Mouse (Mus musculus) CD4-positive, CD25-positive, alpha-beta regulatory T cell, adult 4 months (primary cell): Measurements from ENCODE around the gene Drap1. TPM values are rescaled to one million over a fixed set of nuclear protein-coding genes. Genes with fewer than 3 reads are reported as not detected.
A peak's percentile ranks its signal among the peaks of the same experiment; 100 is the strongest.

ENCODE experiments used
- ATAC-seq: one replicate; pipeline ENCODE4 v1.8.0; 2017
- polyA plus RNA-seq, 2 experiments: library from polyadenylated mRNA; unstranded; fragments of 100-300 nt; shearing (Covaris generic); gene quantifications; one replicate each; pipeline ENCODE4 v1.2.1; 2017

The Drap1 gene
- 10 to 100 TPM; 56.0 to 57.2 TPM for polyA plus RNA-seq

- ATAC-seq: peak; percentile 72
These were observed at the start of gene Drap1, which contains the start of gene AI837181 for GRCm38 (mm10) chr19:5424782-5425741. TSS of gene Drap1 (minus strand) at chr19:5424979. TSS of gene AI837181 (plus strand) at chr19:5425144.

DNA sequence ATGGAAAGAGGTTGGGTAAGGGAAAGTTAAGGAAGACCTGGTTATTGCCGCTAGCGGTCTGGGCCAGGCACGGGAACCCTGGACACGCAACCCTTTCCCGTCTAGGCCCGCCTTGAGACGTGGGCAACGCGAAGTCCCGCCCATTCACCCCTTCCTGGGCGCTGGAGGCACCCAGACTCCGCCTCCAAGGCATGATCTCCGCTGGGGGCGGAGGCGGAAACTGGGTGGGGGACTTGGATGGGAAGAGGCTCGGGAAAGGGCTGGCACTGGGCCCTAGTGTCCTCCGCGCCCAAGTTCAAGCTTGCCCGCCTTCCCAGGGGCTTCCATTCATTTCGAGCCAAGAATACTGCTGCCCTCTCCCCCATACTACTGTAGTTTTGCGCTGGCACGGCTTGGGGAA lies 48.9 kb upstream of the Drap1 start, which contains the start of gene Efemp2:
Gene Efemp2 (plus strand): TSS at position 235 of the 400 bp plus-strand sequence.
- ATAC-seq: peak; percentile 45

DNA sequence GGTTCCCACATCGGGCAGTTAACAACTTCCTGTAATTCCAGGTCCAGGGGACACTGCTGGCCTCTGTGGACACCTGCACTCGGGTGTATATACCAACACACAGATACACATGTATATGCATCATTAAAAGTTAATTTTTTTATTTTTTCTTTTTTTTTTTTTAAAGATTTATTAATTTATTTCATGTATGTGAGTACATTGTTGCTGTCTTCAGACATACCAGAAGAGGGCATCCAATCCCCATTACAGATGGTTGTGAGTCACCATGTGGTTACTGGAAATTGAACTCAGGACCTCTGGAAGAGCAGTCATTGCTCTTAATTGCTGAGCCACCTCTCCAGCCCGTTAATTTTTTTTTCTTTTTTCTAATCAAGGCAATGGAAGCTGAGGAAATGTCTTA lies 48.1 kb upstream of the Drap1 start:
- ATAC-seq: no peak

DNA sequence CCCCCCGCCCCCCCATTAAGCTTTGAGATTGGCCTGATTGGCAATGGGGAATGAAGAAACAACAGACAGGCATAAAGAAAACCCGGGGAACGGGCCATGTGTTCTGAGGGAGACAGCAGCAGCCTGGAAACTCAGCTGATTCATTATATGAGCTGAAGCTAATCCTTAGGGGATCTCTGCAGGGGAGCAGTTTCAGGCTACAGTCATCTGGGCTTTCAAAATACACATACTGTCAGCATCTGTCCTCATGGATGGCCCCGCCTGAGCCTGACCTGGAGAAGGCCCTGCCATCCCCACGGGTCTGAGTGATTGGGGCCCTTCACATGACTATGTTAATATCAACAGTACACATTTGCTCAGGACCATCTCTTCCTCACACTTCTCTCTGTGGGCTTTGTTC lies 47.1 kb upstream of the Drap1 start:
- ATAC-seq: no peak

- peak; percentile 89 for ATAC-seq
These were observed 43.6 kb upstream of the Drap1 start, which contains the start of gene Ctsw for GRCm38 (mm10) chr19:5468374-5468773. TSS of gene Ctsw (minus strand) at chr19:5468507.

DNA sequence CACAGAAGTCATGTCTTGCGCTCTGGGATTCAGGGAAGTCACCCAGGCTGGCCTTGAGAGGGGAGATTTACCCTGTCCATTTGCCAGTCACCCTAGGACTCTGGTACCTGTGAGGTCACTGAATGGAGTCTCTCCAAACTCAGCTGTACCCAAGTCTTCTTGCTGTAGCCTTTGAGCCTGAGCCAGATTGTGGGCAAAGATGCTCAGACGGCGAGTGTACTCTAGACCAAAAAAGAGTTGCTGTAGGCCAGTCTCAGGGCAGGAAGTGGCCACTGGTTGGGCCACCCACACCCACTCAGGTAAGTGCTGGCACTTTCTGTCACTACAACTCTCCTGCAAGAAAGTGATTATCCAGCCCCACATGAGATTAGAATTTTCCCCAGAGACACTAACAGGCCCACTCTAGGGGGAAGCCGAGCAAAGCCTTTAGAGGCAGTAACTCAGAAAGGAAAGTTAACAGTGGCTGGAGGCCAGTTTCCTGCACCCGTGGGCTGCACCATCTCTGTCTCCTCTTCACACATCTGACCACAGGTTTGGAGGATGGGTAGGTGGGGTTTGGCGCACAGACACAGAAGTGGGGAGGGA lies 42.2 kb upstream of the Drap1 start:
- ATAC-seq: no peak

DNA sequence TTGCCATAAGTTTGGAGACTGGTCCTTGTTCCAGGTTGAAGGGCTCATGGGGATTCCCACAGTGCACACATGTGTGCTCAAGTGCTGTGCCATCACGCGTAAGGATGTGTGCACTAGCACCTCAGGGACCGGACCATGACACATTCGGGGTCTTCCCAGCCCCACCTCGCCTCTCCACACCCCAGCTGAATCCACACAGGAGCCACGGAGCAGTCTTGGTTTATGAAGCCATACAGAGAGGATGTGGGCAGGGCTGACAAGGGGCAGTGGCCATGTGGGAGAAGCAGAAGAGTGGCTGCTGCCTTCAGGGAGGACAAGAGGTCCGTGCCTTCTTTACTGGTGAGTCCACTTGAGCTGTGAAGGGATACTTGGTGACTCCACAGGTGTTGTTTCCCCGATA lies 40.3 kb upstream of the Drap1 start:
- no peak for ATAC-seq

DNA sequence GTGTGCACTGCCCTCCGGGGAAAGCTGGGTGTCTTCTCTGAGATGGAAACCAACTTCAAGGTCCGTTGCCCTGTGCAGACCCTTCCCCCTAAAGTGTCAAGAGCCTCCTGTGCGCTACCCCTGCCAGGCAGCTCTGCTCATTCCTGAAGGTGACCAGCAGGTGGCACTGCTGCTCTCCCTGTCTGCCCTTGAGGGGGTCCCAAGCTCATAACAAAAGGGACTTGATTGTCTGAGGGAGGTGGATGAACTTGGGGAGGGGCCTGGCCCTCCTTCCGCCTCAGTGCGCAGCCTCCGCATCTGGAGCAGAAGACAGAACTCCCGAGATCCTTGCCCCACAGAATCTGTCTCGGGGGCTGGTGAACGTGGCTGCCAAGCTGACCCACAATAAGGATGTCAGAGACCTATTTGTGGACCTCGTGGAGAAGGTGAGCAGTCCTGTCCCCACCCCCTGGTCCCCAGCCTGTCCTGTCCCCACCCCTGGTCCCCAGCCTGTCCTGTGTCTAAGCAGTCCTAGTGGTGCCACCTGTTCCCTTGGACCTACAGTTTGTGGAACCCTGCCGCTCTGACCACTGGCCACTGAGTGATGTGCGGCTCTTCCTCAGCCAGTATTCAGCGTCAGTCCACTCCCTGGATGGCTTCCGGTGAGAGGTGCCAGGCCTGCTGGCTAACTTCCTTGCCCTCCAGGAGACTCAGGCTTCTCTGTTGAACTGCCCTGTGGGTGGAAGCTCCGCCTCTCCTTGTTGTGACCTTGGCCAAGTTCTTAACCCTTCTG lies 39.2 kb upstream of the Drap1 start:
- no peak for ATAC-seq

- no peak for ATAC-seq
These were observed 38.4 kb upstream of the Drap1 start for GRCm38 (mm10) chr19:5463212-5463611.

DNA sequence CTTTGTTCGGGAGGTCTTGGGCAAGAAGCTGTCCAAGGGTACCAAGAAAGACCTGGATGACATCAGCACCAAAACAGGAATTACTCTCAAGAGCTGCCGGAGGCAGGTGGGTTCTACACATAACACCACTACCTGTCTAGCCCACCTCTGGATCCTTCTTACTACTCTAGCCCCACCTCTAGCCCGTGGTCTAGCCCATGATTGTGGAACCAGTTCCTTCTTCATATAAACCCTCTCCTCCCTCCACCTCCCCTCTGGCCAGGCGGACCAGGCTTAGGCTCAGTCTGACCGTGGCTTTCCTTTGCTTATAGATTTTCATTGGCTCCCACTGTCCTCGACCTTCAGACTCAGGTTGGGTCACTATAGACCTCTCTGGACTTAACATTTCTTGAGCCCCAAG lies 36.6 kb upstream of the Drap1 start:
- no peak for ATAC-seq

DNA sequence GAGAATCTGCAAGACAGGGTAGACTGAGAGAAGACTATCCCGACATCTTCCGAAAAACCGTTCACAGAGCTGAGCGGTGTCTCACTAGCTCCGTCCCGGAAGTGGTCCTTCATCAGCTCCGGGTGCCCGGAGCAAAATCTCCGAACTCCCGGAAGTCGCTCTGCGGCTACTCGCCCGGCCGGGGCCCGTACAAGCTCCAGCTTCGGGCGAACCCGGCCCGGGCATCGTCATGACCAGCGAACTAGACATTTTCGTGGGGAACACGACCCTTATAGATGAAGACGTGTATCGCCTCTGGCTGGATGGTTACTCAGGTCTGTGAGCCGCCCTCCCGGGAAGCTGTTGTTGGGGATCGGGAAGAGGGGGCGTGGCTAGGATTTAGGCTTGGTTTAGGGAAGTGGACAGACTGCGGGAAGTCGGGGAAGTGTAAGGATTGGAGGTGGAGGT lies 35.7 kb upstream of the Drap1 start, which contains the start of gene Fibp:
Gene Fibp (plus strand): TSS at position 151 of the 447 bp plus-strand sequence.
- peak; percentile 68 for ATAC-seq

GRCm38 (mm10) chr19:5459896-5460295 lies 35.1 kb upstream of the Drap1 start:
- no peak for ATAC-seq

DNA sequence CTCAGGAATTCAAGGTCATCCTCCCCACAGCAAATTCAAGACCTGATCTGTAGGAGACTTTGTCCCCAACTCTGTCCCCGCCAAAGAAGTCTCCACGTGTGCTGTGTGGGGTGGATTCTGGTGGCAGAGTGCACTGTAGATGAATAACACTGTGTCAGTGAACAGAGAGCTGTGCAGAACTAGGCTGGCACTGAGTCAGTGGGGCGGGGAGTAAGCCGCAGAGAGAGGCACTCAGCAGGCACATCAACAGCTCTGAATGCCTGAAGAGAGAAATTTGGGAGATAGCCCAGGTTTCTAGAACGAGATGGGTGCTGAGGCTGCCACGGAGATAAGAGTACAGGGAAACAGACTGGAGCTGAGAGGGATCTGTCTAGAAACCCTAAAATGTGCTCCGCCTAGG lies 34.2 kb upstream of the Drap1 start:
- ATAC-seq: no peak

DNA sequence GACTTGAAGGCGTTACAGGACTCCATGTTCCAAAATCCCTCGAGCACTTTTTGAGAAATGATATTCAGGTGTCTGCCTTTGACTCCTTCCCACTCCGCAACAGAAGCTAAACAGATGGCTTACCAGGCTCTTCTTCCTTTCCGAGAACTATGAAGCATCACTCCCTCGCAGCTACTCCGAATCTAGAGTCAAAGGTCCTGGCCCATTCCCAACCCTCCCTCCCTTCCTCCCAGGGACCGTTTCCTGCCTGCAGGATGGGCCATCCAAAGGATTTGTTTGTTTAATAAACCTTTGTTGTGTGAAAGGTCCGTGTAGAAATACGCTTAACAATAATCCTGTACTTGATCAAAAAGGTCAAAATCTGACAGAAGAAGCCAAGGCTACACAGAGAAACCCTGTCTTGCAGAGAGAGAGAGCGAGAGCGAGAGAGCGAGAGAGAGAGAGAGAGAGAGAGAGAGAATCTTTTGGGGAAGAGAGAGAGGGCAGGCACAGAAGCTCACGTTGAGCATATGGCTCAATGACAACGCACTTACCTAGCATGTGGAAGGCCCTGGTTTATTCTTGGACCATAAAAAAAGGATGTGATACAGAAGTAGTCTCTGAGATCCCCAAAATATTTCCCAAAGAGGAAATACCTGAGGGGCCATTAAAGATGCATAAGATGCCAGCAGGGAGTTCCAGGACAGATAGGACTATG lies 33.1 kb upstream of the Drap1 start, which contains the start of gene Ccdc85b:
Gene Ccdc85b (minus strand): TSS at position 149 of the 697 bp plus-strand sequence.
- ATAC-seq: peak; percentile 11

GRCm38 (mm10) chr19:5456922-5457745 lies 32.4 kb upstream of the Drap1 start:
- ATAC-seq: peak; percentile 88

DNA sequence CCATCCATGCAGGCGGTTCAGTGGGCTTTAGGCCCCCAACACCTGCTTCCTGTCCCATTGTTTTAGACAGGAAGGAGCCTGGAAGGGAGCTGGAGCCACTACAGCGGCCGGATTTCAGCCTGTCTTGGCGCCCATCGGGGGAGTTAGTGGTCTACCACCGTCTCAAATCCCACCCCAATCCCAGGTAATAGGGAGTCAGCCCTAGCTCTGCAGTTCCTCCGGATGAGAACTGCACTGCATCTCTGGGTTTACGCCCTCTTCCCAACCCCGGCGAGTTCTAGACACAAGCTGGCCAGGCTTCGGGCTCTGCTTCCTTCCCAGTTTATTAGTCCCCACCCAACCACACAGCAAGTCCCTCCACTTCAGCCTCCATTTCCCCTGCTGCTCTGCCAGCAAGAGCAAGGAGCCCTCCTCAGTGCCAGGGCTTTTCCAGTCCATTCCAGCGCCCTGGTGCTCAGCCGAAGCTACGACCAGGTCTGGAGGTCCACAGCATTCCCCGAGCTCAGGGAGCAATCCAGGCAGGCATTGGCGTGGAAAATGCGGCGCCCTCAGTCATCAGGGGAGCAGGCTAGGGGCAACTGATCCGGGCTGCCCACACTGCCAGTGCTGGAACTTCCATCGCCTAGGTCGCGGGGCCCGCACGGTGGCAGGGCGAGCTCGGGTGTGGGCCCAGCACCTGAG lies 31.6 kb upstream of the Drap1 start:
- no peak for ATAC-seq

DNA sequence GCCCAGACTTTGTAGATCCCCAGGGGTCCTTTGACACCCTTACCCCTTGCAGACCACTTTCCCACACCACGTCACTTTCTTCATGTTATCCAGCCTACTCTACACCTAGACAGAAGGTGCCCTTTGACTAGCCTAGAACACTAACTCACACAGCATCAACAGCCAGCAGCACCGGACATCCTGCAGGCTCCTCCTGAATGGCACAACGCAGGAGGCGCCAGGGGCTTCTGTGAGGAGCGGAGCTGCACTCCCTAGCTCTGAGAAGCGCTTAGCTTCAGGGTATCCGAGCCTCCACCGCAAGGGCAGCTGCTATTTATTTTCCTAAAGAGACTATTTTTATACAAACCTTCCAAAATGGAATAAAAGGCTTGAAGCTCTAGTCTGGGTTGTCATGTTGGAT lies 30.8 kb upstream of the Drap1 start:
- ATAC-seq: no peak

GRCm38 (mm10) chr19:5455037-5455436 lies 30.3 kb upstream of the Drap1 start:
- no peak for ATAC-seq

DNA sequence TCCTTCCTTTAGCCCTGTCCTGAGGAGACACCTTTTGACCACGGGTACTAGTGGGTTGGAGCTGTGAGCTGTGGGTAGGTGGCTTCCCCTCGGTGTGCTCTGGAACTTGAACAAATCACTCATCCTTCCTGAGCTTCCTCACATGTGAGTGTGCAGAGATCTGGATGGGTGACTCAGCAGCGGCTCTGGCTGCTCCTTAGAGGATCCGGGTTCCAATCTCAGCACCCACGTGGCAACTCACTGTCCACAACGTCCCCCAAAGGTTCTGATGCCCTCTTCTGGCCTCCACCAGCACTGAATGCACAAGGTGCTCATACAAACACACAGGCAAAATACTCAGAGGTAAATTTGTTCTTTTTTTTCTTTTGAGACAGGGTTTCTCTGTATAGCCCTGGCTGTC lies 27.0 kb upstream of the Drap1 start:
- no peak for ATAC-seq

DNA sequence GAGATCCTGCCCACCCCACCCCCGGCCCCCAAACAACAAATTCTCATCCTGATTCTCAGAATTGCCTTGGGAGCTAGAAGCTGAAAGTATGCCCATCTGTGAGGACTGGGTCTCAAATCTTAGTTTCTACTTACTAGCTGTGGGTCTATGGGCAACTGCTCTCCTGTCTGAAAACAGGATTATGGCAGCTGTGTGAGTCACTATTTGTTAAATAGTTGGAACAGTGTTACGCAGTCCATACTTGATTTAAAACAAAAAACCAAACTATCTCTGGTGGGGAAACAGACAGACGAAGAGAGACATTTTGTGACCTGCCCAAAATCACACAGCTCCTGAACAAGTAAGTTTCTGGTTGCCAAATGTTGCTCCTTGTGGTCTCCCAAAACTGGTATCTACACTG lies 24.9 kb upstream of the Drap1 start:
- no peak for ATAC-seq
